Mouse (Mus musculus): Measurements from ENCODE around the gene Mcoln2. TPM values are rescaled to one million over a fixed set of nuclear protein-coding genes. Genes with fewer than 3 reads are reported as not detected.
"Not testable (repeated sequence)": the region's sequence is repeated elsewhere in the genome, so short reads cannot be mapped to it uniquely, and the experiment has no call there.

The Mcoln2 gene
- total RNA-seq, 2 experiments from 2014 or later = 0.47 to 0.54 TPM

DNA sequence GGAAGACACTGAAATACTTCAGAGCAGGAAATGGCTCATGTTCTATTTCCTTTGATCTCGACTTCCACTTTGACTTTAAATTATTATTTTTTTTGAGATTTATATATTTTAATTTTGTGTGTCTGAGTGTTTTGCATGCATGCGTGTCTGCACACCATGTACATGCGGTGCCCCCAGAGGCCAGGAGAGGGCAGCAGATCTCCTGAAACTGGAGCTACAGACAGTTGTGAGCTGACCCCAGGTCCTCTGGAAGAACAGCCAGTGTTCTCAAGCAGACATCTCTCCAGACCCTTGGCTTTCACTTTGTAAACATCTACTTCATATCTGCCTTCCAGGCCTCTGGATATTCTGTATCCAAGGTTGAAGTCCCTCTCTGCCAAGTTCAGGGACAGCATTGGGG is 31.4 kb downstream of the Mcoln2 start:
- peak in 1 of 2 experiments; percentile 52 for DNase-seq (ENCODE audit: low spot score in 2 of 2)

- DNase-seq (ENCODE audit: low spot score in 2 of 2) = peak in 1 of 2 experiments; percentile 53
These were observed 35.5 kb downstream of the Mcoln2 start for GRCm38 (mm10) chr3:146184992-146185657.

GRCm38 (mm10) chr3:146186033-146186432 is 36.4 kb downstream of the Mcoln2 start:
- no peak for DNase-seq (ENCODE audit: low spot score in 2 of 2)

DNA sequence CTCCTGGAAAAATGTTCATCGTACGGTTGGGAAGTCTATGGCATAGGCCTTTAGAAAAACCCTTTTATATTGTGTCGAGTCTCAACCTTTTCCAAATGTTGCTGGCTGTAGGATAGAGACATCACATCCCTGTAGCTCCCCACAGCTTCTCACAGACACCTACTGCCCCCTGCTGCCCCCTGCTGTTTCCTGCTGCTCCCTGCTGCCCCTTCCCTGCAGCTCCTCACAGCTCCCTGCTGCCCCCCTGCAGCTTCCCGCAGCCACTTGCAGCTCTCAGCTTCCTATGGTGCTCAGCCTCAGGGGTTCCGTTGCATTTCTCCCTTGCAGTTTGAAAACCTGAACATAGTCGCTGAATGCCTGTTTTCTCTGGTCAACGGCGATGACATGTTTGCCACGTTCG is 40.3 kb downstream of the Mcoln2 start:
- no peak for DNase-seq (ENCODE audit: low spot score in 2 of 2)

- DNase-seq (ENCODE audit: low spot score in 2 of 2) = no peak
These were observed 42.9 kb downstream of the Mcoln2 start for GRCm38 (mm10) chr3:146192507-146192906.

DNA sequence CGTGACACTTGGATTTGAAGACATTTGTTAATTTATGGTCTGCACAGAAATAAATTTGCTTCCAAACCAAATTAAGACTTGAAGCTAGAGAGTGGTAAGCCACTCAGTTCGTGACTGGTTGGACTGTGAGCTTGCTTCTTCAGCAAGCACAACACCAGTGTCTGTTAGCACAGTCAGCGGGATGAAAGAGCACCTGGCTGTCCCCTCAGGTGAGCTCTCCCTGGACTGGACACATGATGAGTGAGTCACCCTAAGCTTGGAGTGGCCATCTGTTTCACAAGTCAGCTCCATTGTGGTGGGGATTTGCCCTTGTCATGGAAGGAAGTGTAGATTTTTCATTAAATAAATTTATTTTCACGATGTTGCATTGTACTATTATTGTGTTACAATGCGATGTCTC is 45.5 kb downstream of the Mcoln2 start:
- DNase-seq (ENCODE audit: low spot score in 2 of 2) = no peak

- DNase-seq (ENCODE audit: low spot score in 2 of 2) = no peak
These were observed 46.7 kb downstream of the Mcoln2 start for GRCm38 (mm10) chr3:146196301-146196700.

DNA sequence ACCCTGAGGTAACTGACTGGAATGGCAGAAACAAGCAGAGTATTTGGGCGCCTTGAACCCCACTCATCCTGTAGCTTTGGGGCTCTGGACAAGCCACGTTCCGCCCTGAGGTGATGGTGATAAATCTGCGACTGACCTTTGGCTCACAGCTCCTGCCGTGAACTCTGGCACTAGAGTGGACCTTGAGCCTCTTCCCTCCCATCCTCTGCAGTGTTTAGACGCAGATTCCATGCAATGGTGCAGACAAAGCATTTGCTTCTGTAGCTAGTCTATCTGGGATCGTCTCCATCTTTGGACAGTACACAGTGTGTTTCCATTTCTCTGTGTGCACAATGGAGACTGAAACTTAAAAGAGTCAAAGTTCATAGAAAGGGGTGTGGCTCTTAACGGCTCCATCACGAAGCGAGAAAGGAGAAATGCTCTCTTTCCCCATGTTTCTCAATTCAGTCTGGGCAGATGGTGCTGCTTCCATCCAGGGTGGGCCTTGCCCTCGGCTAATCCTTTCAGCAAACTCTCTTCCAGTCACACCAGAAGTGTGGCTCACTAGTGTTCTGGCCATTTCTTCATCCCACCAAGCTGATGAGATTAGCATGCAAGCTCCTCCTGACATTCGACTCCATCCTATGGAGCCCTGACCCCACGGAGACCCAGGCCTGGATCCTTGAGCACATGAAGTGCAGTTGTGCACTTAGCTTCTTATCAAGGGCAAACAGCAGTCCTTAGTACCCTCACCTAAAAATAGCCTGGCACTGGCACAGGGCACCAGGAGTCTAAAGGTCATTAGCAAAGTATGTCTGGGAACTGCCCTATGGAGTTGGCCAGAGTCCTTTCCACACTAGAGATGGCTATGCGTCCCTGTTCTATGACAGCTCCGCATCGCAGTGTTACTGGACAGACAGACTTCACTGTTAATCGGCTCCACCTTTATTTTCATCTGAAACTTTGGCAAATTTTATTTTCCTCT is 47.4 kb downstream of the Mcoln2 start:
- DNase-seq (ENCODE audit: low spot score in 2 of 2) = no peak

DNA sequence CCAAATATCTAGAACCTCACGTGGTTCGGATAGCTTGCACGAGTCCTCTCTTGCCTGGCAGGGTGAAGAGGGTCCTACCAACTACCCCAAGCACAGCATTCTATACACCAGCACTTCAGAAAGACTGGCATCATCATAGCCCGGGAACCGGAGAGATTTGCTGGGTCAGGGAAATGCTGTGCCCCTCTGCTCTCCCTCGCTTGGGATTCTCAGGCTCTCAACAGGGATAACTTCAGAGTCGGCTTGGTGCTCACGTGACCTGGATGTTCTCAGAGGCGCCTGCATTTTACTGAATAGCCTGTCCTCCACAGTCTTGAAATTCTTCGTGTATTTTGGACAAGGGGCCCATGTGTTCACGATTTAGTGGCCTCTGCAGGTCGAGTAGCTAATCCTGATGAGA is 48.2 kb downstream of the Mcoln2 start:
- no peak for DNase-seq (ENCODE audit: low spot score in 2 of 2)

DNA sequence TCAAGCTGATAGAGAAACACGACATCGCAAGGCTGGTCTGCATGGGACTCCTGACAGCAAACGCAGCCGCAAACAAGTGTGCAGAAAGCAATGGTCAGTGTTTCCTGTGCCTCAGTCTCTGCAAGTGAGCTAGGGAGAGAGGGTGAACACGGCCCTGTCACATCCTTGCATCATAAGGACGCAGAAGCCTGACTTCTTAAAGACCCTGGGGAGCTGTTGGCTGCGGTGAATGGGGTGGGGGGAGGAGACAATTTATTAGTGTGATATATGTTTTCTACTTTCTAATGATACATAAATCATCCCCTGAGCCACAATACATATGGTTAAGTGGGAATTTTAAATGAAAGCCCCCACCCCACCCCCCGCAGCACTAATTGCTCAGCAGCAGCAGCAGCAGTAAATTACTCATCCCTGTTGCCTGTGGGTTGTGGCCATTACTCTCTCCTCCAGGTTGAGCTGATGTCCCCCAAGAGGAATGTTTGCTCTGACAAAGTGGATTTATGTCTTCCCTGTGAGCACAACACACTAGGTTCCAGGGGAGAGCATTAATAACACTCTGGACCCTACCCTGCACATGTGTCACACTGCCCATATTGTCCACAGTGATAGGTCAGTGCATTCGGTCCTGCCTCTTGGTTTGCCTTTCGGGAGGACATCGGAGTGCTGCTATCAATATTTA is 49.3 kb downstream of the Mcoln2 start:
- no peak for DNase-seq (ENCODE audit: low spot score in 2 of 2)

DNA sequence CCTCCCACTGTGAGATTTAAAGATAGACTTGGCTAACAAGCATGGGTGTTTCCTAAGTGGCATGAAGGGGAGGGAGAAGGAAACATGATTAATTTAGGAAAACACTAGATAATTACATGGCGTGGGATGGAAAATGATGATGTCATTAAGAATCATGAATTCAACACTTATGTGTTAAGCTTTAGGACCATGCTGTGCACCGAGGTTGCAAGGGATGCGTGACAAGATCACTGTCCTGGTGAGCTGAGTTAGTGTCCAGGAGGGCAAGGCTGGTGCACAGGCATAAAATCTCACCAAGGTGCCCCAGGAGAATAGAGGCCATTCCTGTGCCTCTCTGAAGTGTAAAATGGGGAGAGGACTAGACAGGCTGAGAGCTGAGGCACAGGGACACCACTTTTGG is 49.9 kb downstream of the Mcoln2 start:
- no peak for DNase-seq (ENCODE audit: low spot score in 2 of 2)

DNA sequence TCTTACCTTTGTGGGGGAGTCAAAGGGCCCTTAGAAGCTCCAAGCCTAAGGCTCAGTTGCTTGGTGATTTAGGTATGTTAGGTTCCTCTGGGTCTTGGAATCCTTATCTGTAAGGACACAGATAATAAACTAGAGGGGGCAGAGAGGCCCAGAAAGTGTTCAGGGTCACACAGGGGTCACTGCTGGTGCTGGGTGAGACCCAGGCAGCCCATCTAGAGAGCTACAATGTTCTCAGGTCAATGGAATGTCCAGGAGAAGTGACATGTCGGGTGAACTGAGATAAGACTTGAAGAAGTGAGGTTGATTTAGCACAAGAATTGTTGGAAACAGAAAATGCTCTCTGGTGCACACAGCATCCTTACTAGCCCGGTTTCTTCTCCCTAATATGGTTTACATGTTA is 54.7 kb downstream of the Mcoln2 start:
- DNase-seq (ENCODE audit: low spot score in 2 of 2) = no peak

- DNase-seq (ENCODE audit: low spot score in 2 of 2) = no peak
These were observed 55.7 kb downstream of the Mcoln2 start for GRCm38 (mm10) chr3:146205305-146205704.

GRCm38 (mm10) chr3:146206635-146207034 is 57.0 kb downstream of the Mcoln2 start:
- no peak for DNase-seq (ENCODE audit: low spot score in 2 of 2)

GRCm38 (mm10) chr3:146207440-146207839 is 57.8 kb downstream of the Mcoln2 start:
- DNase-seq (ENCODE audit: low spot score in 2 of 2) = no peak

- DNase-seq (ENCODE audit: low spot score in 2 of 2) = not testable (repeated sequence)
These were observed 60.1 kb downstream of the Mcoln2 start for GRCm38 (mm10) chr3:146209759-146210158.

DNA sequence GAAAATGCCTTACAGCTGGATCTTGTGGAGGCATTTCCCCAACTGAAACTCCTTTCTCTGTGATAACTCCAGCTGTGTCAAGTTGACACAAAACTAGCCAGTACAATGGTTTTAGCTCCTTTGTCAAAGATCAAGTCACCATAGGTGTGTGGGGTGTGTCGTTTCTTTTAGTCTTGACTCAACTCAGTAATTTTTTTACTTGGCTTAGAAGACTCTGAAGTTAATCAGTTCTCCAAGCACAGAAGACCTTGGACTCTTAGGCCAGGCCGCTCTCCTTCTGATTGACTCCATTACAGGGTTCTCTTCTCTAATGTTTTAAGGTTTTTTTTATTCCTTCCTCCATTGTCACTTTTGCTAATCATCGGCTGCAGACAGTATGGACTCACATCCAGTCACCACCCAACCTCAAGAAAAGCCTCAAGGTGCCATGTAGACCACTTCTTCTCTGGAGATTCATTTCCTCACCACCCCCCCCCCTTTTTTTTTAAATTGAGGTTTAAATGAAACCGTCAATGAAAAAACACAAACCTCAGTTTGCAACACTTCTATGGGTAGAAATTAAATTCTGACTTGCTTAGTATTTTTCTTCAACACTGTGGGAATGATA is 61.6 kb downstream of the Mcoln2 start:
- no peak for DNase-seq (ENCODE audit: low spot score in 2 of 2)

GRCm38 (mm10) chr3:146211964-146212363 is 62.3 kb downstream of the Mcoln2 start:
- no peak for DNase-seq (ENCODE audit: low spot score in 2 of 2)

GRCm38 (mm10) chr3:146213336-146213735 is 63.7 kb downstream of the Mcoln2 start:
- DNase-seq (ENCODE audit: low spot score in 2 of 2) = no peak

- DNase-seq (ENCODE audit: low spot score in 2 of 2) = no peak
These were observed 66.9 kb downstream of the Mcoln2 start for GRCm38 (mm10) chr3:146216561-146216960.

GRCm38 (mm10) chr3:146220776-146221486 is 71.3 kb downstream of the Mcoln2 start, which contains the start of gene Lpar3:
Lpar3 (plus strand) TSS chr3:146220963.
- peak; percentile 61 to 68 for DNase-seq (ENCODE audit: low spot score in 2 of 2)
